Mouse (Mus musculus): ENCODE results near the gene Nbeal1. TPM values are rescaled to one million over a fixed set of nuclear protein-coding genes. Genes with fewer than 3 reads are reported as not detected.
A peak's percentile ranks its signal among the peaks of the same experiment; 100 is the strongest.
"Not testable (repeated sequence)": the region's sequence is repeated elsewhere in the genome, so short reads cannot be mapped to it uniquely, and the experiment has no call there.

Nbeal1 gene
- polyA plus RNA-seq (2015; fragmentation: Nextera tagmentation; extraction: Ambion mirVana) = 6.4 and 9.2 TPM in 2 replicates

DNA sequence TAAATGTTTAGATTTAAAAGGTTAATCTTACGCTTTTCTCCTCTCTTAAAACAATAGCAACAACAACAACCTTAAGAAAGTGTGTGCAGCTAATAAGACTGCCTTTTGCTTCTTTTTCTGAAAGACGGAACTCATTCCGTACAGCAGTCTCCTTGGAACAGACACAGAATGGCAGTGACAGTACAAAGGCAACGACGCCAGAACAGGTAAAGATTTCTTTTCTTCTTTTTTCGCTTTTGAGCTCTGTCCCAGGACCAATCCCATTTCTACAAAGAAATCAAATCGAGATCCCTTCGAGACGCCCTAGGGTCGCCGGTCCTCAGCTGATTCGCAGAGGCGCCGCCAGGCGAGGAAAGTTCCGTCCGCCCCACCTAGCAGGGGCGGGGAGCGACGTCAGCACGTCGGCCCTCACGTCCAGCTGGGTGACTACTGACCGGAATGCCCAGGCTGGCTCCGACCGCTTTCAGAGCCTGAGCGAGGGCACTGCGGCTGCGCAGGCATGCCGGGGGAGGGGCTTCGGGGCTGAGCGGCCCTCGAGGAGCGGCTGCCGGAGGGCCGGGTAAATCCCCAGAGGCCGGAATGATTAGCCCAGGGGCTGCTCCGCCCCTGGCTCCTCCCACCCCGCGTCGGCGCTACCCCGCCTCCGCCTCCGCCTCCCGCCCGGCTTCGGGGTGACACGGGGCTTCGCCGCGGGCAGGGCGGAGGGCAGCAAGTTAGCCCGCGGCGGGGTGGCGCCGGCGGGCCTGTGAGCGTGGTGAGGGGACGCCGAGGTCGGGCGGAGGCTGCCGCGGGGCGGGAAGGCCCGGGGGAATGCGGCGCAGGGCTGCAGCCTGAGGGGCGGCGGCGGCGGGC, at the start of gene Nbeal1:
Nbeal1 (plus strand) TSS at position 668 of the 852 bp plus-strand sequence.
- peaks cover 9% of the 10 kb centered on the region for H3K4me1 ChIP-seq (ENCODE audit: insufficient read depth, low read length)
- peak; percentile 99 for ATAC-seq (ENCODE audit: low FRiP score, low TSS enrichment)
- no peaks in the 10 kb centered on the region for H3K9me3 ChIP-seq (ENCODE audit: low read length)
- H3K4me2 ChIP-seq (replicated peaks; ENCODE audit: low read depth, low read length) = peak within 1 kb of the TSS; percentile 60
- H3K9ac ChIP-seq (replicated peaks; ENCODE audit: low read length) = peak within 1 kb of the TSS; percentile 90
- under 1% methylated on average over 65 of the region's 74 CpGs for WGBS
- no peaks in the 10 kb centered on the region for H3K27me3 ChIP-seq (ENCODE audit: insufficient read depth, low read length)
- peak within 1 kb of the TSS; percentile 75 for H3K4me3 ChIP-seq (ENCODE audit: low read length)
- 0 out of 2 replicates have a peak, but pooled peaks cover 2% of the 10 kb centered on the region for H3K36me3 ChIP-seq (ENCODE audit: insufficient read depth, low read length)
- H3K27ac ChIP-seq (ENCODE audit: low read length) = peak within 1 kb of the TSS; percentile 96

DNA sequence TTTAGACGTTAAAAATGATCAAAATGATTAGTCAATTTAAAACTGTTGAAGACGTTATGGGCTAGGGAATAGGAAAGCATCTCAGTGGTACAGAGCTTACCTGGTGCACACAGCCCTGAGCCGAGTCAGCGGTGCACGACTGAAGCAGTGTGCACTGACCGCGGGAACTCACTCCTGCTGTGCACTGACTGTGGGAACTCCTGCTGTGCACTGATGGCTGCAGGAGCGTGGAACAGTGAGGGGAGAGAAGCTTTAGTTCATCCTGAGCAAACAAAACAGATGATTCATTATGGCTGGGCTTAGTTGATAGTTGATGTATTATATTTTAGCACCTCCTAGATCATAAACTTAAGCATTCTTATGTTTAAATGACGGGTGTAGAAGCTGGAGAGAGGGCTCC, 43.1 kb upstream of the Nbeal1 start:
- no peak overlapping the region for H3K4me2 ChIP-seq (replicated peaks; ENCODE audit: low read depth, low read length)
- no peak overlapping the region for H3K9ac ChIP-seq (replicated peaks; ENCODE audit: low read length)
- H3K4me3 ChIP-seq (ENCODE audit: low read length) = no peak overlapping the region
- 0 out of 2 replicates have a peak, but pooled peaks cover 2% of the 10 kb centered on the region for H3K36me3 ChIP-seq (ENCODE audit: insufficient read depth, low read length)
- H3K27ac ChIP-seq (ENCODE audit: low read length) = no peak overlapping the region
- H3K4me1 ChIP-seq (ENCODE audit: insufficient read depth, low read length) = no peaks in the 10 kb centered on the region
- ATAC-seq (ENCODE audit: low FRiP score, low TSS enrichment) = no peak
- 51% methylated on average over 9 of the region's 9 CpGs for WGBS
- no peaks in the 10 kb centered on the region for H3K27me3 ChIP-seq (ENCODE audit: insufficient read depth, low read length)
- H3K9me3 ChIP-seq (ENCODE audit: low read length) = no peaks in the 10 kb centered on the region

- no peak overlapping the region for H3K4me2 ChIP-seq (replicated peaks; ENCODE audit: low read depth, low read length)
- no peak for ATAC-seq (ENCODE audit: low FRiP score, low TSS enrichment)
- 0 out of 2 replicates have a peak, but pooled peaks cover 4% of the 10 kb centered on the region for H3K36me3 ChIP-seq (ENCODE audit: insufficient read depth, low read length)
- H3K27ac ChIP-seq (ENCODE audit: low read length) = no peak overlapping the region
- no peaks in the 10 kb centered on the region for H3K9me3 ChIP-seq (ENCODE audit: low read length)
- 71% methylated on average over 5 of the region's 5 CpGs for WGBS
- no peak overlapping the region for H3K9ac ChIP-seq (replicated peaks; ENCODE audit: low read length)
- no peaks in the 10 kb centered on the region for H3K4me1 ChIP-seq (ENCODE audit: insufficient read depth, low read length)
- H3K4me3 ChIP-seq (ENCODE audit: low read length) = no peak overlapping the region
- H3K27me3 ChIP-seq (ENCODE audit: insufficient read depth, low read length) = no peaks in the 10 kb centered on the region
These were observed 27.7 kb upstream of the Nbeal1 start for GRCm38 (mm10) chr1:60152700-60153099.

GRCm38 (mm10) chr1:60156651-60157050, 23.7 kb upstream of the Nbeal1 start:
- H3K27me3 ChIP-seq (ENCODE audit: insufficient read depth, low read length) = no peaks in the 10 kb centered on the region
- WGBS = 83% methylated on average over 7 of the region's 7 CpGs
- H3K9me3 ChIP-seq (ENCODE audit: low read length) = no peaks in the 10 kb centered on the region
- no peak overlapping the region for H3K27ac ChIP-seq (ENCODE audit: low read length)
- no peak overlapping the region for H3K9ac ChIP-seq (replicated peaks; ENCODE audit: low read length)
- no peaks in the 10 kb centered on the region for H3K4me1 ChIP-seq (ENCODE audit: insufficient read depth, low read length)
- H3K36me3 ChIP-seq (ENCODE audit: insufficient read depth, low read length) = no peaks in the 10 kb centered on the region
- H3K4me3 ChIP-seq (ENCODE audit: low read length) = no peak overlapping the region
- no peak for ATAC-seq (ENCODE audit: low FRiP score, low TSS enrichment)
- no peak overlapping the region for H3K4me2 ChIP-seq (replicated peaks; ENCODE audit: low read depth, low read length)

- no peak overlapping the region for H3K4me3 ChIP-seq (ENCODE audit: low read length)
- H3K27ac ChIP-seq (ENCODE audit: low read length) = no peak overlapping the region
- H3K36me3 ChIP-seq (ENCODE audit: insufficient read depth, low read length) = no peaks in the 10 kb centered on the region
- H3K4me2 ChIP-seq (replicated peaks; ENCODE audit: low read depth, low read length) = no peak overlapping the region
- 56% methylated on average over 3 of the region's 3 CpGs for WGBS
- no peaks in the 10 kb centered on the region for H3K4me1 ChIP-seq (ENCODE audit: insufficient read depth, low read length)
- no peaks in the 10 kb centered on the region for H3K27me3 ChIP-seq (ENCODE audit: insufficient read depth, low read length)
- no peak for ATAC-seq (ENCODE audit: low FRiP score, low TSS enrichment)
- H3K9ac ChIP-seq (replicated peaks; ENCODE audit: low read length) = no peak overlapping the region
- H3K9me3 ChIP-seq (ENCODE audit: low read length) = no peaks in the 10 kb centered on the region
These were observed 22.0 kb upstream of the Nbeal1 start for GRCm38 (mm10) chr1:60158411-60158810.

- Histone ChIP-seq H3K27me3 (ENCODE audit: insufficient read depth, low read length) (no peaks in the 10 kb centered on the region), H3K27ac (ENCODE audit: low read length) (no peak overlapping the region), H3K9me3 (ENCODE audit: low read length) (no peaks in the 10 kb centered on the region), H3K4me2 (replicated peaks; ENCODE audit: low read depth, low read length) (no peak overlapping the region), H3K36me3 (ENCODE audit: insufficient read depth, low read length) (no peaks in the 10 kb centered on the region), H3K4me1 (ENCODE audit: insufficient read depth, low read length) (no peaks in the 10 kb centered on the region), H3K4me3 (ENCODE audit: low read length) (no peak overlapping the region), H3K9ac (replicated peaks; ENCODE audit: low read length) (no peak overlapping the region)
- ATAC-seq (ENCODE audit: low FRiP score, low TSS enrichment) = no peak
- 92% methylated on average over 3 of the region's 3 CpGs for WGBS
These were observed 16.7 kb upstream of the Nbeal1 start for GRCm38 (mm10) chr1:60163676-60164075.

DNA sequence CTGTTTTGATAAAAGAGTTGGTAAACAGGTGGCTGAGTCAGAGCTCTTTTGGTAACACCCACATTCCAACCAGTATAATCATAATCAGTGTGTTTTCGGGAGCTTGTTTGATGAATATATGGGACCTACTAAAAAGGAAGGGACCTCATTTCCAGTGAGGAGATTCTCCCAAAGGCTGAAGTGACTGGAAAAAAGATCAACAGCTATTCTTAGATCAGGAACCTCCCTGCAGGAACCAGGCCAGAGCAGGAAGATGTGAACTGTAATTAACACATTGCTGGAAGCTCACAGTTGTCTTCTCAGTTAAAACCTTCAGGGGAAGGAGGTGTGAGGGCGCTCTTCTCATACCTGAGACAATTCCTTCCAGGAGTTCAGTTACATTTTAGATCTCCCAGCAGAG, 10.8 kb upstream of the Nbeal1 start:
- Histone ChIP-seq H3K4me2 (replicated peaks; ENCODE audit: low read depth, low read length) (no peak overlapping the region), H3K9me3 (ENCODE audit: low read length) (no peaks in the 10 kb centered on the region), H3K27me3 (ENCODE audit: insufficient read depth, low read length) (no peaks in the 10 kb centered on the region), H3K27ac (ENCODE audit: low read length) (no peak overlapping the region), H3K36me3 (ENCODE audit: insufficient read depth, low read length) (no peaks in the 10 kb centered on the region), H3K9ac (replicated peaks; ENCODE audit: low read length) (no peak overlapping the region), H3K4me3 (ENCODE audit: low read length) (no peak overlapping the region), H3K4me1 (ENCODE audit: insufficient read depth, low read length) (no peaks in the 10 kb centered on the region)
- 78% methylated on average over 2 of the region's 2 CpGs for WGBS
- ATAC-seq (ENCODE audit: low FRiP score, low TSS enrichment) = no peak

GRCm38 (mm10) chr1:60170251-60170650, 10.1 kb upstream of the Nbeal1 start:
- Histone ChIP-seq H3K9ac (replicated peaks; ENCODE audit: low read length) (no peak overlapping the region), H3K9me3 (ENCODE audit: low read length) (no peaks in the 10 kb centered on the region), H3K27ac (ENCODE audit: low read length) (no peak overlapping the region), H3K4me3 (ENCODE audit: low read length) (no peak overlapping the region), H3K4me1 (ENCODE audit: insufficient read depth, low read length) (no peaks in the 10 kb centered on the region), H3K27me3 (ENCODE audit: insufficient read depth, low read length) (no peaks in the 10 kb centered on the region), H3K4me2 (replicated peaks; ENCODE audit: low read depth, low read length) (no peak overlapping the region), H3K36me3 (ENCODE audit: insufficient read depth, low read length) (no peaks in the 10 kb centered on the region)
- no peak for ATAC-seq (ENCODE audit: low FRiP score, low TSS enrichment)
- 75% methylated on average over 2 of the region's 2 CpGs for WGBS

GRCm38 (mm10) chr1:60173119-60173518, 7.3 kb upstream of the Nbeal1 start:
- no peak overlapping the region for H3K27ac ChIP-seq (ENCODE audit: low read length)
- H3K4me3 ChIP-seq (ENCODE audit: low read length) = no peak overlapping the region
- no peak overlapping the region for H3K9ac ChIP-seq (replicated peaks; ENCODE audit: low read length)
- no peak overlapping the region for H3K4me2 ChIP-seq (replicated peaks; ENCODE audit: low read depth, low read length)
- 82% methylated on average over 3 of the region's 3 CpGs for WGBS
- H3K27me3 ChIP-seq (ENCODE audit: insufficient read depth, low read length) = no peaks in the 10 kb centered on the region
- no peaks in the 10 kb centered on the region for H3K9me3 ChIP-seq (ENCODE audit: low read length)
- no peak for ATAC-seq (ENCODE audit: low FRiP score, low TSS enrichment)
- no peaks in the 10 kb centered on the region for H3K4me1 ChIP-seq (ENCODE audit: insufficient read depth, low read length)
- no peaks in the 10 kb centered on the region for H3K36me3 ChIP-seq (ENCODE audit: insufficient read depth, low read length)

- H3K4me3 ChIP-seq (ENCODE audit: low read length); H3K36me3 ChIP-seq (ENCODE audit: insufficient read depth, low read length); H3K4me2 ChIP-seq (replicated peaks; ENCODE audit: low read depth, low read length); H3K4me1 ChIP-seq (ENCODE audit: insufficient read depth, low read length); H3K9ac ChIP-seq (replicated peaks; ENCODE audit: low read length); H3K27me3 ChIP-seq (ENCODE audit: insufficient read depth, low read length); H3K9me3 ChIP-seq (ENCODE audit: low read length); H3K27ac ChIP-seq (ENCODE audit: low read length); ATAC-seq (ENCODE audit: low FRiP score, low TSS enrichment): not testable (repeated sequence)
- WGBS = 91% methylated on average over 1 of the region's 1 CpGs
These were observed 2.6 kb upstream of the Nbeal1 start for GRCm38 (mm10) chr1:60177814-60178213.

Data from kidney, embryonic 16.5 days (tissue).